Mouse (Mus musculus): ENCODE data around the gene Rasl2-9.
A peak's percentile ranks its signal among the peaks of the same experiment; 100 is the strongest.
"Not testable (repeated sequence)": the region's sequence is repeated elsewhere in the genome, so short reads cannot be mapped to it uniquely, and the experiment has no call there.

The Rasl2-9 gene

DNA sequence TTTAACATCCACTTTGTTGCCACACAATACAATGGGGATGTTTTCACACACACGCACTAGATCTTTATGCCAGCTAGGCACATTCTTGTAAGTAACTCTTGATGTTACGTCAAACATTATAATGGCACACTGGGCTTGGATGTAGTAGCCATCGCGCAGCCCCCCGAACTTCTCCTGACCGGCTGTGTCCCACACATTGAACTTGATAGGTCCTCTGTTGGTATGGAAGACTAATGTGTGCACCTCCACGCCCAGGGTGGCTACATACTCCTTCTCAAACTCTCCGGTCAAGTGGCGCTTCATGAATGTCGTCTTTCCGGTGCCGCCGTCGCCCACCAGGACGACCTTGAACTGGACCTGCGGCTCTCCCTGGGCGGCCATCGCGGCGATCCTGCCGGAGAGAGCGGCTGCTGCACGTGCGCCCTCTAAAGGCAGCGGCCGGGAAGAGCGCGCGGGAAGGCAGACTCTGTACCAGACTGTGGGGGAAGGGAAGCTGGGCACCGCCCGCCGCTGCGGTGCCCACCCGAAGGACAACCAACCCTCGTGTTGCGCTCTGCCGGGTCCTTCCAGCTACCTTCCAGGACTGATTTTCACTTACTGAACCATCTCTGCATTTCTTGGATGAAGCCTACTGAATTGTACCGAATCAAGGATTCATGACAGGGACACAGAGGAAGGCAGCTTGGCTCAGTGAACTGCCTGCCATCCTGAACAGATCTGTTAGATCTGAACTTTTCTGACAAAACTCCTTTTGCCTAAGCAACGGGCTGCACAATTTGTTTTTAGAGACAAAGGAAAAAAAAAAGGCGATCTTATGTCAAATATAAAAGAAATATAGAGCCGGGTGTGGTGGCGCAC is at the start of gene Rasl2-9:
Rasl2-9 (minus strand) TSS at position 402 of the 858 bp plus-strand sequence.
- peak; percentile 62 to 63 for DNase-seq

DNA sequence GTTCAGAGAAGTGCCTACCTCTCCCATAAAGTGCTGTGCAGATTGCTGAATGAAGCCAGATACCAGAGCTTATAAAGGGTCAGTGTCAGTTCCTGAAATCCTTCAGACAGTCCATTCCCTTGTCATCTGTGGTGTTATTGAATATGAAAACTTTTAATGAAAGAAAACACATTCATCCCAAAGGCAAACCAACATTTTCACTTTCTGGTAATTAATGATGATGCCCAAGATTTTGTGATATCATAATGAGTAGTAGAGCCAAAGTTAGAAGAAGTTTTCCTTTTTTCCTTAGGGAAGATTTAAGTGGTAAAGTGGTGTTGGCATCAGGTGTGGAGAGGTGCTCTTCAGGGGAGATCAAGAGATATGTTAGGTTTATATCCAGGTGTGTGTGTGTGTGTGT is 23.8 kb upstream of the Rasl2-9 start, which contains the start of gene Vmn1r55:
Vmn1r55 (minus strand) TSS at position 101 of the 400 bp plus-strand sequence.
- not testable (repeated sequence) for DNase-seq

DNA sequence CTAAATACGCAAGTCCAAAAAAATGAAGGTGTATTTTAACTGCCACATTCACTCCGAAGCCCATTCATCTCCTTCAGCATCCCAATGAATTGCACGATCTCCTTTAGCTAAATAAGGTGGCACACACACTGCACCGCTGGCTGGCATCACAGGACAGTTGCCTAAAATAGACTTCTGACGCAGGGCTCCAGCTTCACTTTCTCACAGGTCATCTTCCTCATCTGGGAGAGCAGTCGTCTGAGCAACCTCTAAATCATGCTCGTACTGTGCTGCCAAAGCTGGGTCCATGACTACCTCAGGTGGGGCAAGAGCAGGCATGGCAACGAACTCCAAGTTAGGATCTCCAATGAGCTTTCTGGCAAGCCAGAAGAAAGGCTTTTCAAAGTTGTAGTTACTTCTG is 672 bp downstream of the Rasl2-9 start:
- DNase-seq, result no peak

DNA sequence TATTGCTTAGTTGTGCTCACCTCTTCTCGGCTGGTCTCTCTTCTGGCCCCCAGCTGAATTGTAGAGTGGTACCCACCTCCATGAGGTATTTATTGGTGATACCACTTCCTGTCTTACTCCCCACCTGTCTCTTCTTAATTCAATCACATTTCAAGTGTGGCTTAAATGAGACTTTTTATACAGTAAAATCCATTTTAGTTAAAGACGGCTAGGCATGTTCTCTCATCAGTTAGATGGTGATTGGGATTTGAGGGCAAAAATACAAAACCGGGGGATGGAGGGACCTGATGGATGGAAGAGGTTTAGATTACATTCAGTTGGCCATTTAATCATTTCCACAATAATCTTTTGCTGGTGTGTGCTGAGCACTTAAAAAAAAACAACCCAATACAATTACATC is 8.9 kb downstream of the Rasl2-9 start, which contains the start of gene Rfpl4:
Rfpl4 (minus strand) TSS at position 101 of the 400 bp plus-strand sequence.
- no peak for DNase-seq

DNA sequence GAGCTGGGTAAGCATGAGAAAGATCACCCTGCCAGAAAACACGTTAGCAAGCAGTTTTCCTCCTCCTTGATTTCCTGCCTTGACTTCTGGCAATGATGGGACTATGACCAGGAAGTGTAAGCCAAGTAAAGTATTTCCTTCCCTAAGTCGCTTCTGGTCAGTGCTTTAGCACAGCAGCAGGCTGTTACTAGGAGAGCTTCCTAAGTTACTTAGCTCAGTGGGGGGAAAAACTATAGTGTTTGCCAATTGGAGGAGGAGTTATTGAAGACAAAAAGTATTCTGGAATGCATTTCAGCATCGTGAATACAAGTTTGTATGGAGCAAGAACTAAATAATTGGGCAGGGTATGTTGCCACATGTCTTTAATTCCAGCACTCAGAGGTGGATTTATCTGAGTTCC is 13.0 kb downstream of the Rasl2-9 start:
- DNase-seq, result no peak

DNA sequence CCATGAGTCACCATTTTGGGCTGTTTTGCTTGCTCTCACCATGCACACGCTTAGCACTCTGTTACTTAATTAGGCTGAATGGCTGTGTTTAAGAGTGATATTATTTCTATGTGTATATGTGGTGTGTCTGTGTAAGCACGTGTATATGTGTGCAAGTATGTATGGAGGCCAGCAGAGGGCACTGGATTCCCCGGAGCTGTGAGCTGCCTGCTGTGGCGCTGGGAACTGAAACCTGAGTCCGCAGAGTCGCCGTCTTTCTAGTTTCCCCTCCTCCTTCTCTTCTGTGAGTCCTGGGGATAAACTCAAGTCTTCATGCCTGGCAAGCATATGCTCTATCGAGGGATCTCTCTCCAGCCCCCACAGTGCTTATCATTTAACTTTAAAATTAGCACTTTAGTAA is 16.4 kb downstream of the Rasl2-9 start:
- DNase-seq, result no peak

DNA sequence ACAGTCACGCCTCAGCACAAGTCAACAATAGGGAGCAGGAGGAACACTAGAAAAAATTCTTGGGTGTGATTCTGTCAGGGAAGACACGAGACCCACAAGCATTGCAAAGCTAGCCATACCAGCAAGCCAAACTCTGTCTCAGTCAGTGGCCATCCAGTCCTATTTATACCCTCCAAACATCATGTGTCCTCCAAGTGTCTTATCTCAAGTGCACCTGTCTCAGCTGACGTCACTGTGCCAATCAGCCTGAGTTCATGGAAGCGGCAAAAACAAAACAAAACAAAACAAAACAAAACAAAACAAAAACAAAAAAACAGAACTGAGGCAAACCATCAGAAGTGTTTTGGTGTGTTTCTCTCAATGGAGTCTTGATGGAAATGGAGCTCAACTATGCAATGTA is 17.5 kb downstream of the Rasl2-9 start:
- DNase-seq, result no peak

DNA sequence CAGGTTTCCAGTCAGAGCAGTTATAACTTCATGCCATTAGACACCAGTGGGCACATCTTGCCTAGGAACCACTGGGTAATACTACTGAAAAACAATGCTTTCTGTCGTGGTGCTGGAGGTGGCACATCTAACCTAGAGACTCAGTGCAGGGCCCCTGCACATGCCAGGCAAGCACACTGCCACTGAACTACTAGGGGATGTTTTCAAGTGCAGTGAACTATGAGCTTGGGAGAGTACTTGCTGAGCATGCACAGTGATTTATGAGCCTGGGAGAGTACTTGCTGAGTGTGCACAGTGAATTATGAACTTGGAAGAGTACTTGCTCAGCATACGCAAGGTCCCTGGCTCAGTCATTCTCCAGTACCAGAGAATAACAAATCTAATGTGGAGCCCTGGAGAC is 23.2 kb downstream of the Rasl2-9 start:
- no peak for DNase-seq

DNA sequence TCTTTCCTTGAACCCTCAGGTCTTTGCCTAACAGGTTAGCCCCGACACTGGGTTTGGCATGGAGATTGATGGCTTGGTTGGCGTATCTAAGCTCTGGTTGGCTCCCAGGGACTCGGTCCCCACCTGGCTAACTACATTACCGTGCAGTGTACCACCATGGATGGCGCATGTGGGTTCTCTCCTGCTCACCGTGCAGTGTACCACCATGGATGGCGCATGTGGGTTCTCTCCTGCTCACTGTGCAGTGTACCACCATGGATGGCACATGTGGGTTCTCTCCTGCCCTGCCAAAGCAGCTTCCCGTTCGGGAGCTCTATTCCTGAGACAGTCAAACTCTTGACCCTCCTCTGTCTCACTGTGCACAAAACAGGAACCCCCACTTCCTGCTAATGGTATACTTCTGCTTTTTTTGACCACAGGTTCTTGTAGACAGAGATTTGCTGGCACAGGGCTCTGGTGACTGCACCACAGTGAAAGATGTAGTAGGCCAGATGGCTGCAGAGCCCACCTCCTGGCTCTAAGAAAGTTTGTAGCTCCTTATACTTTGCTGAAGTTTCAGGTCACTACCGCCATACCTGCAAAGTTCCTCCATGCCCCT is 24.6 kb downstream of the Rasl2-9 start:
- no peak for DNase-seq

DNA sequence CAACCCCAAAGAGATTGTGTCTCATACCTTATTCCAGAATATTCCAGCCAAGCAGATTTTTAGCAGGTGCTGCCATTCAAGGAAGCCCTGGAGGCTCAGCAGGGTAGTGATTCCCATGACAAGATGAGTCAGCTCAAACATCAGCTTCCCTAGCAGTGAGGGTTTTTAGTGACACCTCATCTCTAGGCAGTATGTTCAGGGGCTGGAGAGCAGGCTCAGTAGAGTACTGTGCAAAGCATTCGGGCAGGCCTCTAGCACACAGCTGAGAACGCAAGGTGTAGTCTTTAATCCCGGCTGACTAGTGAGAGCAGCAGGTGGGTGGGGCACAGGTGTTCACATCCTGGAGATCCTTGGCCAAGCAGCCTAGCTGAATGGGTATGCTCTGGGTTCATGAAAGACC is 26.0 kb downstream of the Rasl2-9 start:
- no peak for DNase-seq

DNA sequence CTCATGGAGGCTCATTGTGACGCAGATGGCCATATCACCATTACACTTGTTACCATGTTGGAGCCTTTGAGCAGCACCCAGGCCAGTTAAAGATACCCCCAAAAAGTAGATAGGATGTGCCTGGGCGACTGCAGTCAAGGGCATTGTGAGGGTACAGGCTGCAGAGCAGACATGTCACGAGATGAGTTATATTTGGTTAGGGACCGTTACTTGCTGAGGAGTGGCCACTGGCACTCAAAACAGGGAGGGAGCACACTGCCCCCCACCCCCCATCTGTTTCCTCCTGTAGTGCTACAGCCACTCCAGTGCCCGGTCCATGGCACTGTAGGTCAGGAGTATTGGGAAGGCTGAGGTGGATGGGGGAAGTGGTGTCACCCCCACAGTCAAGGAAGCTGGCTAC is 27.0 kb downstream of the Rasl2-9 start:
- no peak for DNase-seq

DNA sequence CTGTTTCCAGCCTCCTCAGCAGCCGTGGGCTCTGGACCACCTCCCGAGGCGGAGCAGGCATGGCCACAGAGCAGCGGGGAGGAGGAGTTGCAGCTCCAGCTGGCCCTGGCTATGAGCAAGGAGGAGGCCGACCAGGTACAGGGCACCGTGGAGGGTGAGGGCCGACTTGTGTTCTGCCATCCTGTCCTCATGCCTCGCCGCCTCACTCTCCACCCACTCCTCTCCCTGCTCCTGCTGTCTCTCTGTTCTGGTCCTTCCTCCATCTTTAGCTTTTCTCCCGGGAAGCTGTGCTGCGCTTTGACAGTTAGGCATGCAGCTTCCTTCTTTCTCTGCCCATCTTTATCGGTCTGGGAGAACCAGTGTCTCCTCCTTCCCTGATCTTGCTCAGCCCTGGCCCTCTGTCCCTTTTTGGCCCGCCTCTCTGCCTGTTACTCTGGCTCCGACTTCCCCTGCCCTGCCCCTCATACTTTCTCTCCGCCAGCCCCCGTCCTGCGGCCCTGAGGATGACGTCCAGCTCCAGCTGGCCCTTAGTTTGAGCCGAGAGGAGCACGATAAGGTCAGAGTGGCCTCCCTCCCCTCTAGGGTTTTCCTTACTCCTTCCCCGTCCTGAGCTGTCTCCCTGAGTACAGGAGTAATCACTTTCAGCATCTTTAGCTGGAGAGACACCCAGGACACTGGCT is 32.8 kb downstream of the Rasl2-9 start:
- no peak for DNase-seq

DNA sequence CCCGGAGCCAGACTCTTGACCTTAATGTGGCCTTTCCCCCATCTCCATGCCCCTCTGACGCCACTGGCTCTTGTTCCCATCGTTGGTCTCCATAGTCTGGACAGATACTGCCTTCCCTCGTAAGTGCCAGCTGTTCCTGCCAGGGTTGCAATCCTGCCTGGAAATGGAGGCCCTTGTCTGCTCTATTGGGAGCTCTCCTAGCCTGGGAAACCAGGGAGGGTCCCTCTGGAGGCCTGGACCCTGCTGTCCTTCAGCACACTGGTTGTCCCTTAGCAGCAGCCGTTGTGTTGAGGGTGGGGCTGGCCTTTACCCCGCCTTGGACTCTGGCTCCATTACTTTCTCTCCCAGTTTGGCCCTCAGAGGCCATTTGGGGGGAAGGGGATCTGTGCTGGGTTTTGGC is 33.4 kb downstream of the Rasl2-9 start:
- DNase-seq, result no peak

DNA sequence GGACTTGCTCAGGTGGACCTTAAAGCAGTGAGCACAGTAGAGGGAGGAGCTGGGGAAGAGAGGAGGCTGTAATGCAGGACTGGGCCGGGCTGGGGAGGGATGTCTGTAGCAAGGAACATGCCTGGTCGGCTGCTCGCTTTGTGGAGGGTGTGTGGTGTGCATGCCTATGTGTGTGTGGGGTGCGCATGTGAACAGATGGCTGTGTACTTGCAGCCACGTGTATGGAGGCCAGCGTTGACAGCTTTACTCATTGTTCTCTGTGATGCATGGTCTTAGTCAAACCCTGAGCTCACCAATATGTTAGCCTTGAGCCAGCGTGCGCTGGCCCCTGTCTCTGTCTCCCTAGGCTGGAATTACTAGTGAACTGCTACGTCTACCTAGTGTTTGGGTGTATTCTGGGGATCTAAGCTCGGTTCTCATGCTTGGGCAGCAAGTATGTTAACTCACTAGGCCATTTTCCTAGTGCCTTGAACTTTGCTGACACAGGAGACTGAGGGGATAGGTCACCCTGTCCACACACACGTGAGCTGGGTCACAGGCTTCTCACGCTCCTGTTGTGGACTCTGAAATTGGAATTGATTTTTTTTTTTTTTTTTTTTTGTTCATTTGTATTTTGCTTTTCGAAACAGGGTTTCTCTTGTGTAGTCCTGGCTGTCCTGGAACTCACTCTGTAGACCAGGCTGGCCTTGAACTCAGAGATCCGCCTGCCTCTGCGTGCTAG is 34.6 kb downstream of the Rasl2-9 start:
- no peak for DNase-seq

DNA sequence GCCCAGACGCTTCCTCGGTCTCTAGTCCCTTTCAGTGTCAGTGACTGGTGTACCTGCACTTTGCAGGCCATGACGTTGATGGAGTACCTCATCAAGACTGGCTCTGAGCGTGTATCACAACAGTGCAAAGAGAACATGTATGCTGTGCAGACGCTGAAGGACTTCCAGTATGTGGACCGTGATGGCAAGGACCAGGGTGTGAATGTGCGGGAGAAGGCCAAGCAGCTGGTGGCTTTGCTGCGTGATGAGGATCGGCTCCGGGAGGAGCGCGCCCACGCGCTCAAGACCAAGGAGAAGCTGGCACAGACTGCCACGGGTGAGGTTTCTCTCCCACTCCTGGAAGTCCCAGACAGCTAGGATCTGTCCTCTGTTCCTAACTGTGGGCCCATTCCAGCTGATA is 35.9 kb downstream of the Rasl2-9 start:
- no peak for DNase-seq

DNA sequence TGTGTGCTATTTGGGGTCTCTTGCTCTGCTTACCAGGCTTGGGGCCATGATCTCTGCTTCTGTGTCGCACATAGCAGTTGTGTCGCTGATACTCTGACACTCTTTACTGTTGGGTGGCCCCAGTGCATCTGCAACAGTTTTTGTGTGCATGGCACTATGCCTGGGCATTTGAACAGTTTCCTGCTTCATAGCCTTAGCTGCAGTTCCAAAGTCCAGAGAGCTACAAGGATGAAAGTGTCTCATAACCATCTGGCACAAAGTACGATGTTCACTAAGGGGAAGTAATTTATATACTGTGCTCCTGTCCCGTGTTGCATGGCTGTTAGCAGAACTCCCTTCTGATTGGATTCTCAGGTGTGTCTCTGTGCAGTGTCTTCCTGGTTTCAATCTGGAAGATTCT is 37.9 kb downstream of the Rasl2-9 start:
- no peak for DNase-seq

DNA sequence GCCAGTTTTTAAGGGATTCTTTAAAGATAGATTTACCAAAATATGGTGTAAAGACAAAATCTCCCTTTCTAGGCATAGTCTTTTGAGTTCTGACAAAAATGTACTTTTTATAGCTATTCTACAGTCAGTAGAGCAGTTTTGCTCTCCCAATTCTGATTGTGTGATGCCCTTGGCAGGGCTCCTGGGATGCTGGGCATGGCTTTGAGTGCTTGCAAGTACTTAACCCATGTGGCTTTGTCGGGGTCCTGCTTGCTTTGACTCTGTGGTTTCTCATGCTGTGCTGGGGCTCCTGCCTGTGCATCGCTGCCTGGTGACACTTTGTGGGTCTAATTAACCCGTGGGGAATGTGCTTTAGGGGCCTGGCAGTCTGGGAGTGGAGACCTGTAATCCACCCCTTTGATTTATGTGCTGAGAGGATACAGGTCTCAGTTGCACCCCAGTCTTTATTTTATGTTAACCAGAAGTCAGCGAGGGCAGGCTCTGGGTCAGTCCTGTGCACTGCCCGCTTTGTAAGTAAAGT is 38.8 kb downstream of the Rasl2-9 start:
- DNase-seq, result no peak

DNA sequence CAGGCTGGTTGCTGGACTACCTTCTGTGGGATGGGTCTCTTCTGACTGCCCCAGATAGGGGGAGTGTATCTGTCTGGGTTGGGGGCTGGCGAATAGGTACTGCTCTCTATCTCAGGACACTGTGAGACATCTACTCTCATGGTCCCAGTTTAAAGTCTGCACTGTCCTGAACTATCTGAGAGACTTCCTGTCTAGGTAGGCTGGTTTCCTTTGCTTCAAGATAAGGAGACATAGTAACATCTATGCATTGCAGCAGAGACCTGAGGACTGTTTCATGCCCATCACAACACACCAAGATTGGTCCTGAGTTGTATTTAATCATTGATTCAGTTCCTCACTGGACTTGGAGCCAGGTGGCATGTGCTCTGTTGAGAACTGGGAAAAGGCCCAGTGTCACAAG is 40.2 kb downstream of the Rasl2-9 start:
- DNase-seq, result no peak

DNA sequence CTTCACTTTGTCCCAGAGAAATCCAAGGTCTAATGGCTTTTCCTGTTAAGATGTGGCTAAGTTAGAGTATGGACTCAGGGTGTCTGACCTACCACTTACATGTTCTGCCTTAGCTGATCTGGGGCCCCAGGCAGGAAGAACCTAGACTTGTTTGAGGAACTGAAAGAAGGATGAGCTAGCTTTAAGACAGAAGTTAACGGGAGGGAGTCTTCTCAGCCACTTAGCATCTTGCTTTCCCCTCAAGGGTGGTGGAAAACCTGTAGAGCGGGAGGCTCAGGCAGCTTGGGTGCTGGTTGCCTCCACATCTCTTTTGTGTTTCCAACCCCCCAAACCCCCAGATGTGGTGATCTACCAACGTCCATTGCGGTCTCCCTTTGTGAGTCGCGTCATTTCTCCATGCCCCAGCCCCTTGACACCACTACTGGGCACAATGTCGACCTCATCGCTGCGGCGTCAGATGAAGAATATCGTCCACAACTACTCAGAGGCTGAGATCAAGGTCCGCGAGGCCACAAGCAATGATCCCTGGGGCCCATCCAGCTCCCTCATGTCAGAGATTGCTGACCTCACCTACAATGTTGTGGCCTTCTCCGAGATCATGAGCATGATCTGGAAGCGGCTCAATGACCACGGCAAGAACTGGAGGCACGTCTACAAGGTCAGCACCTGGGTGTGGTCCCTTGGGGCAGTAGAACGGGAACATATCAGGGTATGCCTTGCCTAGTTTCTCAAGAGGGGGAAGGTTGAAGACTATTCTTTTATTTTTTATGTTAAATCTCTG is 42.2 kb downstream of the Rasl2-9 start:
- no peak for DNase-seq

DNA sequence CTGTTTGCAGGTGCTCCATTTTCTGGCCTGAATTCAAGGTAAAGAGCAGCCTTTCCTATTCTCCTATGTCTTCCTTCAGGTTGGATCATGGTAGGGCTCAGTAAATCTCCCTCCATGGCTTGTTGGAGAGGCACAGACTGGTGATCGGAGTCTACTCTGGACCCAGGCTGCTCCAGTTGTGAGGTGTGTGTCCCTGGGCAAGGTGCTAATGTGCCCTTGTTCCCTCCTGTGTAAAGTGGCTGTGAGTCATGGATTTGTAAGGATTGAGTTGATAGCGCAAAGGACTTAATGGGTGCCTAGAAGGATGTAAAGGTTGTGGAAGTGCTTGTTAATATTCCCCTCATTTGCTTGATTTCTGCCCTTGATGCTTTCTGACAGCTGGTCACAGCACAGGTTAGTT is 43.8 kb downstream of the Rasl2-9 start:
- no peak for DNase-seq

DNA sequence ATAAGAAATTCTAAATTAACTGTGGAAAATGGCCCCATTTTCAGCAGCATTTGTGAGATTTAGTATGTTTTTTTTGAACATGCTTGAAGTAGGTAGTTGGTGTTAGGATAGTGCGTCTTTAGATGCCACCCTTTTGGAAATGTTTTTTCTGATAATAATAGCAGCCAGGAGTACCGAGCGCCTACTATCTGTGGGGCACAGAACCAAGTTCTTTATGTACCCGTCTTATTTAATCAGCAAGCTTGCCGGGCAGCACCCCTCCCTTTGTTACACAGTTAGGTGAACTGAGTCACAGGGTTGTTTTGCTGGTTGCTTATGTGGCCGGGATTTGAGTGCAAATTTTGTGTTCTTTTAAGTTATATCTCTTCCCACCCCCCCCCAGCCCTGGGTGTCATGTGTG is 44.5 kb downstream of the Rasl2-9 start:
- DNase-seq, result no peak

DNA sequence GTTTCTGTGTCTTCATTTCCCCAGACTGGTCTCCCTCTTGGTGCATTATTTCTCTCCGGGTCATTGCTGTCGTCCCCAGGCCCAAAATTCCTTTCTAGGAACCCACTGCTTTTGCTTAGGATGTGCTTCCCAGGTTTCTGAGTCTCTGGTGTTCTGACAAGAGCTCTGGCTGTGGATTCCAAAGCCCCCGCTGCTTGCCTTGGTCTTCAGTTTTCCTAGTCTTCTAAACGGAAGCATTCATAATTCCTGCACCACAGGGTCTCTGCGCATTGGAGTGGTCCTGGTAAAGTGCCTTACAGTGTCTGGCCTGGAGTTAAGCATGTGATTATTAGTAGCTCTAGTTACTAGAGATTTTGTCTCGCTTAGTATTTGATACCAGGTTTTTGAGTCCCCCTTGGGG is 44.9 kb downstream of the Rasl2-9 start:
- peak in 1 of 2 experiments; percentile 7 for DNase-seq

Data from thymus, postnatal 36 days (tissue).